Mouse (Mus musculus): ENCODE data around the gene Schip1. TPM values are rescaled to one million over a fixed set of nuclear protein-coding genes. Genes with fewer than 3 reads are reported as not detected.

Schip1 gene
- polyA plus RNA-seq (2015; fragmentation: Nextera tagmentation; extraction: Ambion mirVana) = 151 and 152 TPM in 2 replicates

GRCm38 (mm10) chr3:68064731-68065130 lies at the start of gene Schip1:
TSS of gene Schip1 (plus strand) at chr3:68064802.
- no peak within 1 kb of the TSS for H3K4me3 ChIP-seq
- WGBS = 43% methylated on average over 12 of the region's 12 CpGs
- H3K27me3 ChIP-seq = peaks cover 3% of the 10 kb centered on the region; the same call in 1 of the 2 replicates
- no peak within 1 kb of the TSS for H3K27ac ChIP-seq
- H3K9ac ChIP-seq = no peak within 1 kb of the TSS
- no peaks in the 10 kb centered on the region for H3K9me3 ChIP-seq
- no peak for ATAC-seq (ENCODE audit: low FRiP score)
- no peaks in the 10 kb centered on the region for H3K36me3 ChIP-seq
- H3K4me2 ChIP-seq = no peak within 1 kb of the TSS
- H3K4me1 ChIP-seq (replicated peaks) = no peaks in the 10 kb centered on the region

- Histone ChIP-seq H3K9ac (no peak overlapping the region), H3K4me2 (no peak overlapping the region), H3K4me1 (replicated peaks) (peaks cover 10% of the 10 kb centered on the region; the same call in 1 of the 2 replicates), H3K9me3 (no peaks in the 10 kb centered on the region), H3K36me3 (no peaks in the 10 kb centered on the region), H3K4me3 (no peak overlapping the region), H3K27me3 (0 out of 2 replicates have a peak, but pooled peaks cover 3% of the 10 kb centered on the region), H3K27ac (no peak overlapping the region; the same call in 1 of the 2 replicates)
- 29% methylated on average over 1 of the region's 1 CpGs for WGBS
- 0 out of 2 replicates have a peak, but pooled peaks have one; percentile 52 for ATAC-seq (ENCODE audit: low FRiP score)
Measured at GRCm38 (mm10) chr3:68015786-68016185, 48.8 kb upstream of the Schip1 start.

- Histone ChIP-seq H3K27ac (no peak overlapping the region), H3K9me3 (no peaks in the 10 kb centered on the region), H3K9ac (no peak overlapping the region), H3K4me2 (no peak overlapping the region), H3K4me3 (no peak overlapping the region), H3K4me1 (replicated peaks) (peaks cover 10% of the 10 kb centered on the region; the same call in 1 of the 2 replicates), H3K36me3 (no peaks in the 10 kb centered on the region), H3K27me3 (0 out of 2 replicates have a peak, but pooled peaks cover 3% of the 10 kb centered on the region)
- ATAC-seq (ENCODE audit: low FRiP score) = no peak
- 28% methylated on average over 4 of the region's 4 CpGs for WGBS
Measured at GRCm38 (mm10) chr3:68019401-68019800, 45.2 kb upstream of the Schip1 start.

GRCm38 (mm10) chr3:68036097-68036496 lies 28.5 kb upstream of the Schip1 start:
- no peak overlapping the region for H3K4me2 ChIP-seq
- no peaks in the 10 kb centered on the region for H3K9me3 ChIP-seq
- peaks cover 7% of the 10 kb centered on the region for H3K4me1 ChIP-seq (replicated peaks)
- WGBS = 30% methylated on average over 3 of the region's 3 CpGs
- no peaks in the 10 kb centered on the region for H3K27me3 ChIP-seq
- ATAC-seq (ENCODE audit: low FRiP score) = peak; percentile 59; the same call in 1 of the 2 replicates
- no peak overlapping the region for H3K9ac ChIP-seq
- no peak overlapping the region for H3K4me3 ChIP-seq
- peak overlapping the region; percentile 26; the same call in 1 of the 2 replicates for H3K27ac ChIP-seq
- no peaks in the 10 kb centered on the region for H3K36me3 ChIP-seq

- WGBS = 85% methylated on average over 2 of the region's 2 CpGs
Measured at GRCm38 (mm10) chr3:68042951-68043350, 21.7 kb upstream of the Schip1 start.

GRCm38 (mm10) chr3:68045475-68046416 lies 18.9 kb upstream of the Schip1 start:
- H3K9ac ChIP-seq = no peak overlapping the region
- H3K4me3 ChIP-seq = no peak overlapping the region
- WGBS = 51% methylated on average over 9 of the region's 9 CpGs
- H3K36me3 ChIP-seq = no peaks in the 10 kb centered on the region
- H3K4me2 ChIP-seq = no peak overlapping the region
- peak; percentile 67; the same call in 1 of the 2 replicates for ATAC-seq (ENCODE audit: low FRiP score)
- no peaks in the 10 kb centered on the region for H3K9me3 ChIP-seq
- peaks cover 11% of the 10 kb centered on the region for H3K4me1 ChIP-seq (replicated peaks)
- H3K27ac ChIP-seq = no peak overlapping the region
- H3K27me3 ChIP-seq = no peaks in the 10 kb centered on the region

More at GRCm38 (mm10) chr3:68042951-68043350, 21.7 kb upstream of the Schip1 start:
- ATAC-seq (ENCODE audit: low FRiP score) = no peak
- Histone ChIP-seq H3K9me3 (no peaks in the 10 kb centered on the region), H3K4me1 (replicated peaks) (peaks cover 11% of the 10 kb centered on the region), H3K9ac (no peak overlapping the region), H3K27me3 (no peaks in the 10 kb centered on the region), H3K36me3 (no peaks in the 10 kb centered on the region), H3K4me3 (no peak overlapping the region), H3K4me2 (no peak overlapping the region), H3K27ac (no peak overlapping the region)

GRCm38 (mm10) chr3:68053538-68053937 lies 11.1 kb upstream of the Schip1 start:
- Histone ChIP-seq H3K4me1 (replicated peaks) (no peaks in the 10 kb centered on the region), H3K4me2 (no peak overlapping the region), H3K9me3 (no peaks in the 10 kb centered on the region), H3K27me3 (0 out of 2 replicates have a peak, but pooled peaks cover 6% of the 10 kb centered on the region), H3K27ac (no peak overlapping the region), H3K36me3 (no peaks in the 10 kb centered on the region), H3K4me3 (no peak overlapping the region), H3K9ac (no peak overlapping the region)
- no peak for ATAC-seq (ENCODE audit: low FRiP score)
- WGBS = 51% methylated on average over 2 of the region's 2 CpGs

- H3K27me3 ChIP-seq = 0 out of 2 replicates have a peak, but pooled peaks cover 6% of the 10 kb centered on the region
- H3K27ac ChIP-seq = no peak overlapping the region
- 0 out of 2 replicates have a peak overlapping the region, but pooled peaks have one; percentile 6 for H3K9ac ChIP-seq
- WGBS = 55% methylated on average over 13 of the region's 13 CpGs
- no peaks in the 10 kb centered on the region for H3K9me3 ChIP-seq
- no peak overlapping the region for H3K4me3 ChIP-seq
- no peak overlapping the region for H3K4me2 ChIP-seq
- H3K36me3 ChIP-seq = no peaks in the 10 kb centered on the region
- ATAC-seq (ENCODE audit: low FRiP score) = no peak
- H3K4me1 ChIP-seq (replicated peaks) = no peaks in the 10 kb centered on the region
Measured at GRCm38 (mm10) chr3:68055071-68055470, 9.5 kb upstream of the Schip1 start.

- H3K9ac ChIP-seq = no peak overlapping the region
- peak overlapping the region; percentile 7; the same call in 1 of the 2 replicates for H3K4me3 ChIP-seq
- no peaks in the 10 kb centered on the region for H3K36me3 ChIP-seq
- H3K27ac ChIP-seq = no peak overlapping the region
- 0 out of 2 replicates have a peak, but pooled peaks cover 6% of the 10 kb centered on the region for H3K27me3 ChIP-seq
- H3K9me3 ChIP-seq = no peaks in the 10 kb centered on the region
- no peak for ATAC-seq (ENCODE audit: low FRiP score)
- no peaks in the 10 kb centered on the region for H3K4me1 ChIP-seq (replicated peaks)
- H3K4me2 ChIP-seq = peak overlapping the region; percentile 25; the same call in 1 of the 2 replicates
- 58% methylated on average over 23 of the region's 23 CpGs for WGBS
Measured at GRCm38 (mm10) chr3:68056373-68057275, 8.0 kb upstream of the Schip1 start.

- Histone ChIP-seq H3K27me3 (0 out of 2 replicates have a peak, but pooled peaks cover 6% of the 10 kb centered on the region), H3K36me3 (no peaks in the 10 kb centered on the region), H3K4me1 (replicated peaks) (no peaks in the 10 kb centered on the region), H3K27ac (no peak overlapping the region), H3K4me3 (no peak overlapping the region), H3K9me3 (no peaks in the 10 kb centered on the region), H3K9ac (no peak overlapping the region), H3K4me2 (no peak overlapping the region)
- peak; percentile 59 for ATAC-seq (ENCODE audit: low FRiP score)
- 54% methylated on average over 2 of the region's 2 CpGs for WGBS
Measured at GRCm38 (mm10) chr3:68059162-68059800, 5.3 kb upstream of the Schip1 start.
